Mouse (Mus musculus) layer of hippocampus, postnatal 14 days (tissue): ENCODE results near the gene Mrpl34. TPM values are rescaled to one million over a fixed set of nuclear protein-coding genes. Genes with fewer than 3 reads are reported as not detected.

ENCODE experiments used
- DNase-seq, 2 experiments: peaks; one replicate each; pipeline ENCODE4 v3.0.0; 2021 to 2022; ENCODE audit warnings: low spot score in 2 of 2, mixed read lengths in 1 of 2
- total RNA-seq, 2 experiments: library from RNA; stranded (reverse); gene quantifications; 2 replicates each; pipeline ENCODE4 v1.2.3; 2021

The Mrpl34 gene
- total RNA-seq, 2 experiments from 2014 or later, result 52.6 to 62.7 TPM

DNA sequence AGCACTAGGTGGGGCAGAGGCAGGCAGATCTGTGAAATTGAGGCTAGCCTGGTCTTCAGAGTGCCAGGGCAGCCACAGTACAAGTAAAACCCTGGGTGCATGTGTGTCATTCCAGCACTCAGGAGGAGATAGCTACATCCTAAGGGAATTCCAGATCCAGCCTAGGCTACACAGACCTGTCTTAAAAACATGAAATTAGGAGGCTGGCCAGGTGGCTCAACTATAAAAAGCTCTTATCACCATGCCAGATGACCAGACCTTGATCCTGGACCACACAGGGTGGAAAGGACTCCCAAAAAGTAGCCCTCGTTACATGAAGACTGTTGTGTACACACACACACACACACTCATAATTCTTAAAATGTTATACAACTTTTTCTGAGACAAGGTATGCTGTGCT, 3.2 kb downstream of the Mrpl34 start:
- DNase-seq, result no peak

DNA sequence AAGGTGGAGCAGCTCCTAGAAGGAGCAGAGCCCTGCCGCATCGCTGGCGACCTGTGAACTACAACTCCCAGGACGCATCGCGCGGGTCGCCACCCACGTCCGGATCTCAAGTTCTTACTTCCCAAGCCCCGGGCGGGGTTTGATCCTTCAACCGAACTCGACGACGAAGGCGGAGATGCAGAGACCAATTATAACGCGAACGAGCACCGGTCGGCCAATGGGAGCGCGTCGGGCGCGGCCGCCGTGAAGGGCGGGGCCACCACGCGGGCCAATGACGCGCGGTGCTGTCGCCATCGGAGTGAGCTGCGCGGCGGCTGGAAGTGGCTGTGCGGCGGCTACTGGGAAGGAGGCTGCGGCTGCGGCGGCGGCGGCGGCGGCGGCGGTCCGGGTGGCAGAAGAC, 4.2 kb downstream of the Mrpl34 start, which contains the start of gene Dda1:
TSS of gene Dda1 (plus strand) at position 284 of the 400 bp plus-strand sequence.
- peak; percentile 96 to 99 for DNase-seq

DNA sequence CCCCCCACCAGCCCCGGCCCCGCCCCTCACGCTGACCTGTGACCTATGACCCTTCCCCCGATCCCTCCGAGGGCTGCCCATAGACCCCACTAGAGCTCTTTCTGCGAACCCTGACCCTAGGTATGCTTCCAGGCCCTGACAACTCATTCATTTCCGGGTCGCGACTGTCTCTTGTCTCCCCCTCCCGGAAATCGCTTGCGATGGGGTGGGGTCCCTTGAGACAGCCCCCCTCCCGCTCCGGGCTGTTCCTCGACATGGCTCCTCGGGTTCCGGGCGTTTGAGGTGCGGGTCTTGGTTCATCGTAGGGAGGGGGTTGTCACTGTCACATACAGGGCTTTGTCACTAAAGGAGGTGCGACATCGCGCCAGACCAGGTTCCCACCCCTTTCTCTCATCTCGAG, 4.7 kb downstream of the Mrpl34 start:
- peak; percentile 61 to 63 for DNase-seq

DNA sequence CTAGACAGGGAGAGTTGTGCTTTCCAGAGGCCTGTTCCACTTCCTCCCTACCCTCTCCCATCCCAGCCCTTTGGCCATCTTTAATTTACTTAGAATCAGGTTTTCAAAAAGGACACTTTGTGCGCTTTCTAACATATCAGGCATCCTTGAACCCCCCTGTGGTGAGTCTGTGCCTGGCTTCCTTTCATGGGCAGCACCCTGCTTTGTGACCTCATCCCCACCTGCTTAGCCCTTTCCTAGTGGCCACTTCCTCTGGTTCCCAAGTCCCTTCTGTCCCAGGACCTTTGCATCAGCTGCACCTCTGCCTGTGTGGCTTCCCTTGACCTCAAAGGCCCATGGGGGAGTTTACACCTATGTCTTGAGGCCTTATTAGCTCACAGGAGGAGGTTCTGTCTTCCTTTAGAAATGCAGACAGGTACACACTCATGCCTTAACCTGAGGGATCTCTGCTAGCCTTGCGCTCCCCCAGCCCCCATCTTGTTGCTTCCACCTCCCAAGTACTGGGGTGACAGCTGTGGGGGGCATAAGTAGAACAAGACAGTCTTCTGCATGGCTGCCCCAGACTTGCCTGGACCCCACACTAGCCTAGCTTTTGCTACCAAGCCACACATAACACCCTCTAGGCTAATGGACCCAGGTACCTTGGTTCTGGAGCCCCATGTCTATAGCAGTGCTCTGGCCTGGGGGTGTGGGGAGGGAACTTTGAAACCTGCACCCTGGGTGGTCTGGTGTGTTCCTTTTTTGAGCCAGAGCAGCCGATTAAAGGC, 5.6 kb downstream of the Mrpl34 start:
- no peak for DNase-seq

DNA sequence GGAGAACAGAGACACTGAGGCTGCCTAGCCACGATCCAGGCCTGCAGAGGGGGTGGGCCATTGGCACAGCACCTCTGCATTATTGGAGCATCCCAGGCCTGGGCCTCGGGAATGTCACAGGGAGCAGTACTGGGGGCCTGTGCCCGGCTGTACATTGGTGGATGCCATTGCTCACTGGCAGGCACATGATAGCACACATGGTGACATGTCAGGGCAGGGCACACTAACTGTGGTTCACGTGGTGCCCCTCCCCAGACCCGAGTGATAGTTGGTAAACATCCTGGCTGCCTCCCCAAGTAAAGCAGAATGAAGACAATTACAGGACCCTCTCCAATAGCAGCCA, 6.1 kb downstream of the Mrpl34 start:
- DNase-seq, result peak in 1 of 2 experiments; percentile 4

DNA sequence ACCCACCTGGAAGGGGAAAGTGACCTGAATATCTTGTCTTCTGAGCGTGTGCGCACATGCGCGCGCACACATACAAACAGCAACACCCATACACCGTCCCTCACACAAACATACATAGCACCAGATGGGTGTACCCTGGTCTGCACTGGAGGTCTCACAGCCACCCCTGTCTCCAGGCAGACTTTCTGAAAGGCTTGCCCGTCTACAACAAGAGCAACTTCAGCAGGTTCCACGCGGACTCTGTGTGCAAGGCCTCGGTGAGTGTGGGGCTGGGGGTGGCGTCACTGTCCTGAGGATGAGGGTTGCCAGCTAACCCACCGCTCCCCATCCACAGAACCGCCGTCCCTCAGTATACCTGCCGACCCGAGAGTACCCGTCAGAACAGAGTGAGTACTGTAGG, 7.1 kb downstream of the Mrpl34 start:
- no peak for DNase-seq

DNA sequence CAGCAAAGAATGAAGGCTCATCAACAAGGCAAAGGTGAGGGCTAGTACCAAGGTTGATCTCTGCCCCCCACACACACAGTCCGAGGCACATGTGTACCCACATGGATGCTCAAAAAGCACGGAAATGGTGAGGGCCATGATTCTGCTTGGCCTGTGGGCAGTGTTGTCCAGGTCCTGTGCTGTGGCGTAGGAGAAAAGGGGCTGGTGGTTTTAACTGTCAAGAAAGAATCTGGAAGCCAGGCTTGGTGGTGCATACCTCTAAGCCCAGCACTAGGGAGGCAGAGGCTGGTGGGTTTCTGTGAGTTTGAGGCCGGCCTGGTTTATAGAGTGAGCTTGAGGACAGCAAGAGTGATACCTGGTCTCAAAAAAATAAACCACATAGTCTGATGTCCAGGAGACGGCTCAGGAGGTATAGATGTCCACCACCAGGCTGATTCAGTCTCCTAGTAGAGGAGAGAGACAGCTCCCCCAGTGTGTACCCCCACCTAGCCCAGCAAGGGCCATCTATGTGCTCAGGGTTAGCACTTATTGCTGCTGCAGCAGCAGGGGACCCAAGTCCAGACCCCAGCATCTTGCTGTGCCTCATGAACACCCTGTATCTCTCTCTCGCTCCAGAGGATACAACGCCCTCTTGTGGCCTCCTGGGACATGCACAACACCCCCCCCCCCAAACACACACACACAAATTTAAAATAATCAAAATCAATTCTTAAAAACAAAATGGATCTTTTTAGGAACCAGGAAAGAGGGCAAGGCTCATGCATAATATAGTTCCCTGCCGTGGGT, 8.0 kb downstream of the Mrpl34 start:
- no peak for DNase-seq

DNA sequence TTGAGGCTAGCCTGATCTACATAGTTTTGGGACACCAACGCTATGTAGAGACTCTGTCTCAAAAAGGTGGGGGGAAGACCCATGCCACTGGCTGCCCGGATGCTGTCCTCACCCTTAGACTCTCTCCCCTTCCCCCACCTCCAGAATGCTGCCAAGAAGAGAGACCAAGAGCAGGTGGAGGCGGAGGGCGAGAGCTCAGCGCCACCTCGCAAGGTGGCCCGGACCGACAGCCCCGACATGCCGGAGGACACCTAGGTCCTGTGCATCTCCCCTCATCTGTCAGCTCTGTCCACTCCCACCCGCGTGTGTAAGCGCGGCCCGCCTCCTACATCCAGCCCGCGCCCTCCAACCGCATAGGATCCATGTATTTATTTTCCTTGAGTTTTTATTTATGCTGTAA, 9.6 kb downstream of the Mrpl34 start:
- DNase-seq, result no peak

DNA sequence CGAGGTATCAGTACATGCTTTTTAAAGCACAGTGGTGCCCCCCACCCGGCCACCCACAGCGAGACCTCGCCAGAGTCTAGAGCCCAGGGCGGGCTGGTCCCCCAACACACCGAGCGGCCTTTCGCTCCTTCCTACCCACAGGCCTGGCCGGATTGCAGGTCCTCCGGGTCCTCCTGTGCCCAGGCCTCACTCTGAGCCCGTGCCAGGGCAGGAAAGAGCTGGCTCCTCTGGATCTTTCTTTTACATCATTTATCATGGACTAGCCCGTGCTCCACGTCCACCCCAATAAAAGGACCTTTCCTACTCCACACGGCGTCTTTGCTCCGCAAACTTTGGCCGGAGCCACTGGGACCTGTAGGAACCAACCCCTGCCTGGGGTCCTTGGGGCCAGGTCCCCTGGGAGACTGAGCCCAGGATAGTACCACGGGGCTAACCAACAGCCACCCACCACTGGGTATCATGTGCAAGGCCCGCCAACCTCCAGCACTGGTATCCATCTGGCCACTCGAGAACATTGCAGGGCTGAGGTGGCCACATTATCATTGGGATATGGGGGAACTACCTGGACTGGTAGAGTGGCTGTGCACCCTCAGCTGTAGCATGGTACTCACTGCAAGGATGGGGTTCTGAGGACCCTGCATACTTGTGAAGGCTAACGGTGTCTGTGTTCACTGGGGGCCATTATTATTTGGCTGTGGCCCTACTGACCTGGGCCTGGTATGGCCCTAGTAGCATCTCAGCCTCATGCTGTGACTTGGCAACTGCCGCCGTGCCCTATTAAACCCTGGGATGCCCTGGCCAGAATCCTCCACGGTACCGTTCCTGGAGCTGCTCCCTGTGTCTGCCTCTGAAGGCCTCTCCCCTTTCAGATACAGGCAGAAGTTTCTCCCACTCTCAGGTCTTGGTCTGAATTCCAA, 10.3 kb downstream of the Mrpl34 start:
- no peak for DNase-seq

DNA sequence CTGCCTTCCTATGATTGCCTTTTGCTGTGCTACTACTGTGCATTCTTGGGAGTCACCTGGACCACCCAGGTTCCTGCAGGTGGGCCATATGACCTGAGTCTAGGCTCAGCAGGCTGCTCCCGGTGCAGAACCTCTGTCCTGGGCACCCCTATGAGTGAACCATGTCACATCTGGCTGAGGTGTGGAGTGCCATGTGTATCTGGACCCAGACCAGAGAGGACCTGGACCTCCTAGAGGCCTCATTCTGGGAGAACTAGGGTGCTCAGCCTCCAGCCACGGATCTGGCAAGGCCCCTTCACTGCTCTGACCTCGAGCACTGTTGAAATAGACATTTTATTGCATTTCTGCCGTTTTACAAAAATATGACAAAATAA, 10.9 kb downstream of the Mrpl34 start:
- no peak for DNase-seq

DNA sequence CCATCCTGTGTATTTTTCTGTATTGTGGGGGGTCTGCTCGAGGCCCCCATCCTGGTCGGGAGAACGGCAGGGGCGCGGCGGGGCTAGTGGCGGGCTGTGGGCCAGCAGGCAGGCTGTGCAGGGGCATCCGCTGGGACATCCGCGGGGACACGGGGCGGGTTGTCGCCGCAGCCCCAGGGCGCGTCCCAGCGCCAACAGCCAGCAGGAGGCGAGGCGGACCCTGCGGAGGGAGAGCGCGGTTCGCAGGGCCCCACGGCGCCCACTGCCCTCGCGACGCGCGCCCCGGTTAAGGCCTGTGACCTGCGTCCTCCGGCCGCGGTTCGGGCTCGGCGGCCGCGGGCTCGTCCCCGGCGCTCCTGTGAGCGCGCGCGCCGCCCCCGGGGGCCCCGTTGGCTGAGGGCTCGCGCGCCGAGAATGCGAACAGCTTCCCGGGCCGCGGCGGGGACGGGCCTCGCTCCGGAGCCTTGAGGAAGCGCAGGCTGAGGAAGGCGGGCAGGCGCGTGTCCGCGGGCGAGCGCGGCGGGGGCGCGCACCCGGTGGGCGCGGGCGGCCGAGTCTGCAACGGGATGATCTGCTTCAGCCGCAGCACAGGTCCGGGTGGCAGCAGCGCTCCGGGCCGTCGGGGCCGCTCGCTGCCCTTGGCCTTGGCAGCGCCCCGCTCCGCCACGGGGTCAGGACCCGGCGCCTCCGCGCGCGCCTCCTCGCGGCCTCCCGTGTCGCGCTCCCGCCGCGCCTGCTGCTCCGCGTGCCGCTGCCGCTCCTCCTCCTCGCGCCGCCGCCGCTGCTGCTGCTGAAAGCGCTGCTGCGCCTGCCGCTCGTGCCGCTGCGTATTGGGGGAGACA, 11.6 kb downstream of the Mrpl34 start:
- DNase-seq, result peak; percentile 82 to 86

DNA sequence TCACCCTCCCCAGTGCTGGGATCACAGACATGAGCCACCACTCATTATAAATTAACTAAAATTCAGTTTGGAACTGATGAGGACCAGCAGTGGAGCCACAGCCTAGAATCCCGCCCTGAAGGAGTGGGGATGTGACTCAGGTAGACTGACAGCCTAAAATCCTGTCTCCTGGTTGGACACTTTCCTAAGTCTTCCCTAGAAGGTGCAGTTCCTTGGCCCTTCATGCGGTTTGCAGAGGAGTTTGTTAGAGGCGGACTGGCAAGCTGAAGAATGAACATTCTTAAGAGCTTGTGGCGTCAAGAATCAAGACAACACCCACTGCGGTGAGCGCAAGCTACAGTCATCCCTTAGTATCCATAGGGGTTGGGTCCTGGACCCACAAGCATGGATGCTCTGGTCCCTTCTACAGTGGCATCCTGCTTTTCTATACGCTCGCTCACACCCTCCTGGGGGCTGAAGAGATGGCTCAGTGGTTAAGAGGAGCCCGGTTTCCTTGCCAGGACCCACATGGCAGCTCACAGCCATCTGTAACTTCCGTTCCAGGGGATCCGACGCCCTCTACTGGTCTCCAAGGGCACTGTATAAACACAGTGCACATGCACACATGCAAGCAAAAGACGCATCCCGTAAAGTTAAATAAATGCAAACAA, 12.6 kb downstream of the Mrpl34 start:
- DNase-seq, result peak in 1 of 2 experiments; percentile 44

DNA sequence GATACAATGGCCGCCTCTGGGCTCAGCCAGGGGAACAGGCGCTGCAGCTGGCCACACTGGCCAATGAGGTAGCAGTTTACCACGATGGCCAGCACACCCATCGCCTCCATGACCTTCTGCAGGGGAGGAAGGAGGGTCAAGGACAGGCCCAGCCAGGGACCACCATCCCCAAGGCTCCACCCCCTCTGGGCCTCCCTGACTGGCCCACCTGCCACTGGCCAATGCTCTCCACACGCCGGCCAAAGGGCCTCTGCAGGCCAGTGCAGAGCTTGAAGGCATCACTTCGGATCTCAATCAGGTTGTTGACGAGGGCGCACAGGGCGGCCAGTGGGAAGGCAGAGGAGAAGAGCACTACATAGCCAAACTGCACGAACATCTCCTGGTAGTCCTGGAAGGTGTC, 14.2 kb downstream of the Mrpl34 start:
- DNase-seq, result no peak

DNA sequence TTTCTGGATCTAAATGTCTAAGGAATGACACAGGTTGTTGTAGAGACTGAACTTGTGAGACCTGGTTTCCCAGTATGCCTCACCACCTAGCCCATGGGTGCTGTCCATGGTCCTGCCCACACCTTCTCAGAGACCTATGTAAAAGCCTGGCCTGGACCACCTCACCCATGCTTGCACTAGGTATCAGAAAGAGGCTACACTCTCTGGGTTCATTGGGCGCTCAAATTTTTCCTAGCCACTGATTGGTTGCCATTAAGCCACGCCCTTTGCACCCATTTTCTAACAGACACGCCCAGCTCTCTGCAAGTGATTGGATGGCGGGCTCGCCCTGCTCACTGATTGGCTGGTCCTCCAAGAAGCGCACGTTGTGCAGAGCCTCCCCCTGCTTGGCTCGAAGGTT, 19.2 kb downstream of the Mrpl34 start:
- no peak for DNase-seq

DNA sequence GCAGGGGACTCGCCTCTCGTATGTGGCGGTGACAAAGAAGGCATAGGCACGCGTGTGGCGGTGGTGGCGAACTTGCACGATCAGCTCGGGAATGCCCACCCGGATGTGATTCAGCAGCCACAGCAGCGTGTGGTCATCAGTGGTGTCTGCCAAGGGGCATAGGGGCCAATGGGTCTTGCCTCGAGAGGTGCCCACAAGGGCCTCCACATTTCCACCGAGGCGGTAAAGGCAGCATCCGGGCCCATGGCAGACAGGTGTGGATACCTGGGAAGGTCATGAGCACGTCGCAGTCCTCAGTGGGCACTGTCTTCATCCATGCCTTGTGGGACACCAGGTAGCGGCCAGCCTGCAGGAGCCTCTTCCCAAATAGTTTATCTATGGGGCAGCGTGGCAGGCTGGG, 20.0 kb downstream of the Mrpl34 start:
- DNase-seq, result no peak

DNA sequence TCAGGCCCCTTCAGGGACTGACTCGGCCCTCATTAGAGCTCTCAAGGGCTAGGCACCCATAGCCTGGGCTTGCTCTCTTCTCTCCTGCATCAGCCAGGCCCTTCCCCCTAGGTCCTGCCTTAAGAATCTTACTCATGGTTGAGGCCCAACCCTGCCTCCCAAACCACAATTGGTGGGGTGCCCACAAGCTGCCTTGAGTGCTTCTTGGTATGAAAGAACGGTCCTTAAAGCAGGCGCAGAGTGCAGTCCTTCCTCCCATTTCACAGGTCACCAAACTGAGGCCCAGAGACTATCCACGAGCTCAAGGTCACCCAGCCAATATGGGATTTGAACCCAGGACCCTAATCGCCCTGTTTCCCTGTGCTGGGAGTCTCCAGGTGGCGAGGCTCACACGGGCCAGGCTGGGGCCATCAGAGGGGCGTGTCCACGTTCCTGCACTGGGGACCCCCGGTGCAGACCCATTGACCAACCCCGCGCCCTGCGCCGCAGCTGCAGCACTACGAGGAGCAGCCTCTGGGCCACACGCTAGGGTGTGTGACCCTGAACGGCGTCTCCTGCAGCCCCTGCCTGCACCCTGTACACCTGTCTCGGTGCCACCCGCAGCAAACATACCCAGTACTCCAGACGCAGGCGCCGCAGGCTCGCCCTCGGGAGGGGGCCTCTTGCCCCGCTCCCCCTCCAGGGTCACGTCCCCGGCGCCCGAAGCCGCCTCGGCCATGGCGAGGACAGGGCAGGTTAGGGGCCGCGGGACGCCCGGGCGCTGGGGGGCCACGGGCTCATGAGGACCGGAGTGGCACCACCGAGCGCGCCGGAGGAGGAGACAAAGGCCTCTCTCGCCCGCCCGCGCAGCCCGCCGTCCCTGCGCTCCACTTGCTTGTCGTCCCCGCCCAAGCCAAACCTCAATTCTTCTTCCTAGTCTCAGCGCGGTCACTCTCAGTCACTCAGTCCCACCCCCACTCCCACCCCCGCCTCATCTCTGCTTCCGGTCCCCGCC, 20.7 kb downstream of the Mrpl34 start, which contains the start of gene Ano8:
TSS of gene Ano8 (minus strand) at position 822 of the 994 bp plus-strand sequence.
- peak; percentile 79 to 89 for DNase-seq

DNA sequence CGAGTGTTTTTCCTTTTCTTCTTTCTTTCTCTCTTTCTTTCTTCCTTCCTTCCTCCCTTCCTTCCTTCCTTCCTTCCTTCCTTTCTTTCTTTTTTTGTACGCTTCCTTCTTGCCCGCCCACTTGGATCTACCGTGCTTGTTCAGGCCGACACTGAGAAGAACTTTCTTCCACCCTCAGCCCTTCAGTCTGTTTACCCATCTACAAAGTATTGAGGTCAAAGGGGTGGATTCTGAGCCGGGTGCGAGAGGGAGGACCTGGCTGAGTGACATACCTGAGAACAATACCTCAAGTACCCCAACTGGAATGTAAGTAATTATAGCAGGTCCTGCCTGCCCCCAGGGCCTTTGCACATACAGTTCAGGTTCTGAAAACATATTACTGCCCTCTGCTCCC, 21.4 kb downstream of the Mrpl34 start:
- no peak for DNase-seq

DNA sequence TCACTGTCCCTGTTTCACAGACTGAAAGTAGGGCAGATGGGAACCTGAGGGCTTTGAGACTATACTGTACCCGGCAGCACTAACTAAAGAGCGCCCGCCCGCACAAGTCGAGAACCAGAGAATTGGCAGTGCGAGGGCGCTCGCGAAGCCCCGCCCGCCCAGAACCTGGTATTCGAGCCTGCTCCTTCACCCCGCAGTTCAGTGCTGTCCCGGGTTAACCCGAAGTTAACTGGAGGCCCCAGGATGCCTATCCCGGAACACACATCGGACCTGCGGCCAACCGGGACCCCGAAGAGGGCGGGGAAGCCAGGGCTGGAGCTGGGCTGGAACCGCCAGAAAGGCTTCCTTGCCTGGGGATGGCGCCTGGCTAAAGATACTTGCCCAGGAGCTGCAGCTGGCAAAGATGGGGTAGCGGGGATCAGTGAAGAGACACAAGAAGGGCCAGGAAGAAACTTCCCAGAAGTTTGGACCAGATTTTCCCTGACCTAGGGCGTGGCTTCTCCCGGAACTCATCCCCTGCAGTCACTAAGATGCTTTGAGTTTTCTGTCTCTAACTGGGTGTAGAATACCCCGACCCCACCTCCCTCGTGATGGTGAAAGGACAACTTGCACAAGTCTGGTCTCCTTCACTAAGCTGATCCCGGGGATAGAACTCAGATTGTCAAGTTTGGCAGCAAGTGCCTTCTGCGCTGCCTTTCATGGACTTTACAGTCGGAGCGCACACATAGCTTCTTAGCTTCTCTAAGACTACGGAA, 23.1 kb downstream of the Mrpl34 start, which contains the start of gene Gtpbp3:
TSS of gene Gtpbp3 (plus strand) at position 413 of the 755 bp plus-strand sequence.
- peak; percentile 74 to 81 for DNase-seq
